Comparison of ENCODE assay signal across 10 mouse cellular contexts in genomic region chr8:94057157-94057854, GRCm38 (mm10). TPM values are rescaled to one million over a fixed set of nuclear protein-coding genes. Genes with fewer than 3 reads are reported as not detected.
DNase-seq lines count a peak whose midpoint lies in the region; ATAC-seq and TF ChIP-seq lines count a peak whose summit lies in the region.
"Had no signal": no experiment of that assay in that cellular context is flagged by ENCODE, and none has a peak within 500 bp of the region (broad histone marks: within the 10 kb centered on the region; RNA-seq: fewer than 3 reads in every experiment).

No protein-coding gene starts in this region.

- H3K27me3 ChIP-seq in kidney, embryonic 16.5 days (ENCODE audit: insufficient read depth, low read length): no peaks in the 10 kb centered on the region
- no peaks in the 10 kb centered on the region for H3K27me3 ChIP-seq in embryonic facial prominence, embryonic 14.5 days (replicated peaks; ENCODE audit: control insufficient read depth, insufficient read depth, low read length)
- H3K27me3 ChIP-seq: embryonic facial prominence, embryonic 12.5 days; limb, embryonic 12.5 days had no signal

- H3K4me2 ChIP-seq in kidney, embryonic 16.5 days (replicated peaks; ENCODE audit: low read depth, low read length): no peak overlapping the region
- H3K4me2 ChIP-seq in embryonic facial prominence, embryonic 14.5 days (ENCODE audit: low read depth, low read length): no peak overlapping the region
- H3K4me2 ChIP-seq: embryonic facial prominence, embryonic 12.5 days; limb, embryonic 12.5 days had no signal

- H3K9me3 ChIP-seq in kidney, embryonic 16.5 days (ENCODE audit: low read length): no peaks in the 10 kb centered on the region
- H3K9me3 ChIP-seq in embryonic facial prominence, embryonic 14.5 days (ENCODE audit: control insufficient read depth, low read length): peaks cover 4% of the 10 kb centered on the region; the same call in 1 of the 2 replicates
- H3K9me3 ChIP-seq: embryonic facial prominence, embryonic 12.5 days; limb, embryonic 12.5 days had no signal

- peak; percentile 49 for DNase-seq in kidney, adult 18-20 months
- DNase-seq in adrenal gland, postnatal 14 days: peak; percentile 59
- DNase-seq in embryonic facial prominence, embryonic 14.5 days (ENCODE audit: low spot score): peak; percentile 49
- DNase-seq in layer of hippocampus, adult 2 months (ENCODE audit: low spot score in 2 of 2): peak; percentile 14 to 74
- peak; percentile 34 for DNase-seq in thymus, postnatal 0 days (ENCODE audit: low spot score)

- 58% methylated on average over 6 of the region's 6 CpGs for WGBS in kidney, embryonic 16.5 days
- WGBS in embryonic facial prominence, embryonic 14.5 days: 62% methylated on average over 6 of the region's 6 CpGs

- no peak overlapping the region for H3K9ac ChIP-seq in kidney, embryonic 16.5 days (replicated peaks; ENCODE audit: low read length)
- H3K9ac ChIP-seq in embryonic facial prominence, embryonic 14.5 days (ENCODE audit: low read depth, low read length): no peak overlapping the region
- H3K9ac ChIP-seq: embryonic facial prominence, embryonic 12.5 days; limb, embryonic 12.5 days had no signal

- H3K4me1 ChIP-seq in kidney, embryonic 16.5 days (ENCODE audit: insufficient read depth, low read length): no peaks in the 10 kb centered on the region
- H3K4me1 ChIP-seq in embryonic facial prominence, embryonic 14.5 days (ENCODE audit: control insufficient read depth, insufficient read depth, low read length): no peaks in the 10 kb centered on the region
- H3K4me1 ChIP-seq: embryonic facial prominence, embryonic 12.5 days; limb, embryonic 12.5 days had no signal

- ATAC-seq in kidney, embryonic 16.5 days (ENCODE audit: low FRiP score, low TSS enrichment): no peak
- peak; percentile 61 for ATAC-seq in CD4-positive, CD25-positive, alpha-beta regulatory T cell, adult 4 months
- ATAC-seq in embryonic facial prominence, embryonic 14.5 days (ENCODE audit: low read depth): no peak
- peak; percentile 71; the same call in 1 of the 2 replicates for ATAC-seq in megakaryocyte-erythroid progenitor cell, adult 5-6 weeks (replicated peaks; ENCODE audit: low FRiP score, low TSS enrichment, poor library complexity, severe bottlenecking)

- H3K4me3 ChIP-seq in kidney, embryonic 16.5 days (ENCODE audit: low read length): no peak overlapping the region
- H3K4me3 ChIP-seq in embryonic facial prominence, embryonic 14.5 days (ENCODE audit: low read depth, low read length): no peak overlapping the region
- no peak overlapping the region for H3K4me3 ChIP-seq in layer of hippocampus, adult 2 months
- H3K4me3 ChIP-seq: embryonic facial prominence, embryonic 12.5 days; limb, embryonic 12.5 days had no signal

- H3K27ac ChIP-seq in kidney, embryonic 16.5 days (ENCODE audit: low read length): no peak overlapping the region
- no peak overlapping the region for H3K27ac ChIP-seq in embryonic facial prominence, embryonic 14.5 days (replicated peaks; ENCODE audit: low read depth, low read length)
- no peak overlapping the region for H3K27ac ChIP-seq in layer of hippocampus, adult 2 months
- H3K27ac ChIP-seq: embryonic facial prominence, embryonic 12.5 days; limb, embryonic 12.5 days had no signal

- H3K36me3 ChIP-seq in kidney, embryonic 16.5 days (ENCODE audit: insufficient read depth, low read length): peaks cover 19% of the 10 kb centered on the region; the same call in 1 of the 2 replicates
- peaks cover 50% of the 10 kb centered on the region for H3K36me3 ChIP-seq in embryonic facial prominence, embryonic 14.5 days (ENCODE audit: control insufficient read depth, insufficient read depth, low read length)

- peak; percentile 94 for TF ChIP-seq CTCF in layer of hippocampus, adult 2 months (conservative IDR thresholded peaks at IDR 0.05)

RNA-seq across cellular contexts. Expression of gene Ogfod1, which starts 20.3 kb away (rescaled TPM):
- polyA plus RNA-seq in kidney, embryonic 16.5 days (2015; fragmentation: Nextera tagmentation; extraction: Ambion mirVana): 11.3 and 12.7 TPM in 2 replicates
- polyA plus RNA-seq in CD4-positive, CD25-positive, alpha-beta regulatory T cell, adult 4 months (2017; shearing (Covaris generic)): 10 to 100 TPM; 17.3 to 18.3 TPM
- total RNA-seq in adrenal gland, postnatal 14 days (2021): 16.4 and 18.2 TPM in 2 replicates
- polyA plus RNA-seq in embryonic facial prominence, embryonic 14.5 days (2014; fragmentation: Nextera tagmentation; extraction: Ambion mirVana): 13.0 and 16.0 TPM in 2 replicates
- 100 to 1,000 TPM; 108 to 110 TPM for total RNA-seq in layer of hippocampus, adult 2 months (2021)
- total RNA-seq in megakaryocyte-erythroid progenitor cell, adult 5-6 weeks (2014; fragmentation: Nextera tagmentation): 17.2 and 19.0 TPM in 2 replicates
- 8.4 and 11.3 TPM in 2 replicates for total RNA-seq in megakaryocyte-erythroid progenitor cell, adult 5-6 weeks (2017)
- 8.2 and 10.2 TPM in 2 replicates for polyA plus RNA-seq in thymus, postnatal 0 days (2015; fragmentation: Nextera tagmentation; extraction: Ambion mirVana)

RNA-seq across cellular contexts. Expression of gene Nudt21, which starts 20.5 kb away (rescaled TPM):
- 112 and 115 TPM in 2 replicates for polyA plus RNA-seq in kidney, embryonic 16.5 days (2015; fragmentation: Nextera tagmentation; extraction: Ambion mirVana)
- polyA plus RNA-seq in CD4-positive, CD25-positive, alpha-beta regulatory T cell, adult 4 months (2017; shearing (Covaris generic)): 10 to 100 TPM; 57.1 to 87.8 TPM
- 43.3 and 50.4 TPM in 2 replicates for total RNA-seq in adrenal gland, postnatal 14 days (2021)
- polyA plus RNA-seq in embryonic facial prominence, embryonic 14.5 days (2014; fragmentation: Nextera tagmentation; extraction: Ambion mirVana): 107 and 113 TPM in 2 replicates
- 10 to 100 TPM; 53.3 to 56.6 TPM for total RNA-seq in layer of hippocampus, adult 2 months (2021)
- total RNA-seq in megakaryocyte-erythroid progenitor cell, adult 5-6 weeks (2014; fragmentation: Nextera tagmentation): 122 and 145 TPM in 2 replicates
- total RNA-seq in megakaryocyte-erythroid progenitor cell, adult 5-6 weeks (2017): 68.2 and 81.4 TPM in 2 replicates
- polyA plus RNA-seq in thymus, postnatal 0 days (2015; fragmentation: Nextera tagmentation; extraction: Ambion mirVana): 183 and 192 TPM in 2 replicates

RNA-seq across cellular contexts. Expression of gene Bbs2, which starts 41.4 kb away (rescaled TPM):
- 13.5 and 15.6 TPM in 2 replicates for polyA plus RNA-seq in kidney, embryonic 16.5 days (2015; fragmentation: Nextera tagmentation; extraction: Ambion mirVana)
- polyA plus RNA-seq in CD4-positive, CD25-positive, alpha-beta regulatory T cell, adult 4 months (2017; shearing (Covaris generic)): 1 to 10 TPM; 7.2 to 7.5 TPM
- total RNA-seq in adrenal gland, postnatal 14 days (2021): 14.3 and 19.6 TPM in 2 replicates
- polyA plus RNA-seq in embryonic facial prominence, embryonic 14.5 days (2014; fragmentation: Nextera tagmentation; extraction: Ambion mirVana): 13.6 and 13.9 TPM in 2 replicates
- 10 to 100 TPM; 27.6 to 31.4 TPM for total RNA-seq in layer of hippocampus, adult 2 months (2021)
- 5.3 and 11.9 TPM in 2 replicates for total RNA-seq in megakaryocyte-erythroid progenitor cell, adult 5-6 weeks (2014; fragmentation: Nextera tagmentation)
- 2.0 and 15.9 TPM in 2 replicates for total RNA-seq in megakaryocyte-erythroid progenitor cell, adult 5-6 weeks (2017)
- 7.2 and 9.3 TPM in 2 replicates for polyA plus RNA-seq in thymus, postnatal 0 days (2015; fragmentation: Nextera tagmentation; extraction: Ambion mirVana)

RNA-seq across cellular contexts. Expression of gene Amfr, which starts 44.7 kb away (rescaled TPM):
- 37.5 and 45.5 TPM in 2 replicates for polyA plus RNA-seq in kidney, embryonic 16.5 days (2015; fragmentation: Nextera tagmentation; extraction: Ambion mirVana)
- 10 to 100 TPM; 33.1 to 37.4 TPM for polyA plus RNA-seq in CD4-positive, CD25-positive, alpha-beta regulatory T cell, adult 4 months (2017; shearing (Covaris generic))
- total RNA-seq in adrenal gland, postnatal 14 days (2021): 156 and 169 TPM in 2 replicates
- 53.8 and 57.7 TPM in 2 replicates for polyA plus RNA-seq in embryonic facial prominence, embryonic 14.5 days (2014; fragmentation: Nextera tagmentation; extraction: Ambion mirVana)
- total RNA-seq in layer of hippocampus, adult 2 months (2021): 100 to 1,000 TPM; 122 to 128 TPM
- 62.9 and 64.6 TPM in 2 replicates for total RNA-seq in megakaryocyte-erythroid progenitor cell, adult 5-6 weeks (2014; fragmentation: Nextera tagmentation)
- 89.4 and 214 TPM in 2 replicates for total RNA-seq in megakaryocyte-erythroid progenitor cell, adult 5-6 weeks (2017)
- polyA plus RNA-seq in thymus, postnatal 0 days (2015; fragmentation: Nextera tagmentation; extraction: Ambion mirVana): 39.7 and 49.6 TPM in 2 replicates

Comparison
In these comparisons a context has a peak if more than half of its experiments do, and no peak if none do; other contexts are left out.
1. ATAC-seq: peak in CD4-positive, CD25-positive, alpha-beta regulatory T cell, adult 4 months (single experiment) and megakaryocyte-erythroid progenitor cell, adult 5-6 weeks (single experiment); none in kidney, embryonic 16.5 days (single experiment) and embryonic facial prominence, embryonic 14.5 days (single experiment).
2. Peak in every context shown above with its lines, with median percentiles within 50 percentile points of each other: DNase-seq.